Mouse (Mus musculus) kidney, adult 2 months (tissue): ENCODE measurements at regions not wholly inside any gene's neighbourhood (a gene's known extent, or its start where the extent isn't known, plus 50 kb on each side); places are given as distances from the start of the nearest gene placed in this dataset.

Experiments
- DNase-seq: peaks from one replicate; pipeline ENCODE4 v3.0.0; 2021
- H3K27ac ChIP-seq: fragments of 200-500 bp; 2 replicates; pipeline ENCODE4 v1.5.1; 2012; ENCODE audit warnings: low read depth, low read length, control low read depth, inconsistent platforms; ENCODE audit not compliant: insufficient read depth
- H3K27me3 ChIP-seq: fragments of 200-500 bp; replicated peaks from 2 replicates; pipeline ENCODE4 v1.6.1; 2012; ENCODE audit warnings: mild to moderate bottlenecking, moderate library complexity, low read length, inconsistent platforms; ENCODE audit not compliant: control insufficient read depth, insufficient read depth
- H3K36me3 ChIP-seq: fragments of 200-500 bp; 2 replicates; pipeline ENCODE4 v1.6.1; 2012; ENCODE audit warnings: mild to moderate bottlenecking, moderate library complexity, low read length, inconsistent platforms; ENCODE audit not compliant: control insufficient read depth, insufficient read depth
- H3K4me1 ChIP-seq: fragments of 200-500 bp; 2 replicates; pipeline ENCODE4 v1.6.1; 2011; ENCODE audit warnings: low read length; ENCODE audit not compliant: control insufficient read depth, insufficient read depth
- H3K4me3 ChIP-seq: fragments of 200-500 bp; 2 replicates; pipeline ENCODE4 v1.5.1; 2011; ENCODE audit warnings: mild to moderate bottlenecking, low read depth, low read length, control low read depth; ENCODE audit not compliant: insufficient read depth
- CTCF ChIP-seq: fragments of 200-500 bp; conservative IDR thresholded peaks from 2 replicates; pipeline ENCODE4 v1.5.1; 2011; ENCODE audit warnings: low read depth, mild to moderate bottlenecking, control low read depth, low read length, moderate library complexity, mixed read lengths; ENCODE audit not compliant: insufficient read depth, insufficient read length
- POLR2A ChIP-seq: fragments of 200-500 bp; IDR thresholded peaks from one replicate; pipeline ENCODE4 v1.6.1; 2011; ENCODE audit warnings: low read depth, low read length, control low read depth
- WGBS: fragments of 180-500 bp; shearing (Covaris S2); methylation state at CpG from one replicate; pipeline ENCODE4 v1.1.7; 2018; 5-methylcytosine and 5-hydroxymethylcytosine counted together

- Histone ChIP-seq H3K27me3 (no peaks in the 10 kb centered on the region), H3K4me3 (no peak overlapping the region), H3K36me3 (no peaks in the 10 kb centered on the region), H3K4me1 (no peaks in the 10 kb centered on the region), H3K27ac (no peak overlapping the region)
- WGBS, result 93% methylated on average over 5 of the region's 5 CpGs
- TF ChIP-seq CTCF (no peak), POLR2A (no peak)
- DNase-seq, result no peak
Measured at GRCm38 (mm10) chr8:115565768-115566167, 141.8 kb downstream of the Maf start.

DNA sequence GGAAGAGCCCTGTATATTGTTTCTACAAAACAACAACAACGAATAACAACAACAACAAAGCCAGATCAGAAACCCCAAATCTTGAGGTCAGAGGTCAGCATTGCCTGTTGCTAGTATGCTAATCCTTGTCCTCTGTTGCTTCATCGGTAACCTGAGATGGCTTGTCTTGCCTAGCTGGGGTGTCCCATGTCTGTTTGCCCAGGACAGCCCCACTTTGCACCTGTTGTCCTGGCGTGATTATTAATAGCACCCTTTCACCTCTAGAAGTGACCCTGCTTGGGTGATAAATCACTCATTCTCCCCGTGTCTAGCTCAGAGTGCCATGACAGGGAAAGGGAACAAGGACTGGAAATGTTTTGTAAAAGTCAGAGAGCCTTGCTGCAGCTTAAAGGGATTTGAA, 145.2 kb downstream of the Maf start:
- Histone ChIP-seq H3K36me3 (no peaks in the 10 kb centered on the region), H3K27me3 (no peaks in the 10 kb centered on the region), H3K27ac (no peak overlapping the region), H3K4me3 (no peak overlapping the region), H3K4me1 (no peaks in the 10 kb centered on the region)
- no peak for DNase-seq
- WGBS, result 52% methylated on average over 4 of the region's 4 CpGs
- TF ChIP-seq POLR2A (no peak), CTCF (no peak)

DNA sequence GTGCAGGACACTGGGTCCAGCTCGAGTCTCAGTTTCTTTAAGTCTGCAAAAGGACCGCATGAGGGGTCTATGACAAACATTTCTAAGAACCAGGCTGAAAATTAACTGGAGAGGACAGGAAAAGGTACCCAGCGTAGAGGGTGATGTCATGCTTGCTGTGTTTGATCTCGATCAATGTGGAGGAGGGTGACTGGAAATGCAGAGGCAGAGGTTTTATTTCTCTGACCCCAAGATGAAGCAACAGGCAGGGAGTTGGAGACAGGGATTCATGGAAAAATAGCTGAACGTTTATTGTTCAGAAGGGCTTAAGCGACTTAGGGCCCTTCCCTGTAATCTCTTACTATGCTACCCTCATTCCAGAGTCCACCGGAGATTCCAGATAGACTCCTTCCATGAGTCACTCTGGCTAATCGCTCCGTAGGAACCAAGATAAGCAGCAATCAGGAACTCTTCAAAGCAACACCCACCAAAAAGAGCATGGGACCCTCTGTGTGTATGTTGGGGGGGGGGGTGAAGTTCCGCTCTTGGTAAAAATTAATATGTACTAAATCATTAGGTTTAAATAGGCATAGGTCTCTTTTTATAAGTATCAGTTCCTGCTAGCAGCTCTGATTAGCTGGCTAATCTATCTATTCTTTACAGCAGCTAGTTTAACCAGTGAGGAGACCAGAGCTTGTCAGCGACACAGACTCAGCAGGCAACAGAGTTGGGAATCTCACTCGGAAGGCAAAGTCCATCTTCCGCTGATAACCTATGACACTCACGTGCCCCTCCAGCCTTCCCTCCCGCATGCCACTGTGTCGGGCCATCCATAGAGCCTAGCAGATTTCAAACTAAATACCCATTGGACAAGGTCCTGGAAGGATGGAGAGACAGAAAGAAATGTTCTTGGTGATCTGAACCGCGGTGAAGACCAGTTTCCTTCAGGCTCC, 146.3 kb downstream of the Maf start:
- no peak for DNase-seq
- Histone ChIP-seq H3K4me3 (no peak overlapping the region), H3K27me3 (no peaks in the 10 kb centered on the region), H3K36me3 (no peaks in the 10 kb centered on the region), H3K4me1 (no peaks in the 10 kb centered on the region), H3K27ac (no peak overlapping the region)
- 74% methylated on average over 18 of the region's 18 CpGs for WGBS
- TF ChIP-seq POLR2A, result no peak
- no peak for TF ChIP-seq CTCF

- peak; percentile 4 for DNase-seq
Measured at GRCm38 (mm10) chr8:115555452-115555851, 152.1 kb downstream of the Maf start.

DNA sequence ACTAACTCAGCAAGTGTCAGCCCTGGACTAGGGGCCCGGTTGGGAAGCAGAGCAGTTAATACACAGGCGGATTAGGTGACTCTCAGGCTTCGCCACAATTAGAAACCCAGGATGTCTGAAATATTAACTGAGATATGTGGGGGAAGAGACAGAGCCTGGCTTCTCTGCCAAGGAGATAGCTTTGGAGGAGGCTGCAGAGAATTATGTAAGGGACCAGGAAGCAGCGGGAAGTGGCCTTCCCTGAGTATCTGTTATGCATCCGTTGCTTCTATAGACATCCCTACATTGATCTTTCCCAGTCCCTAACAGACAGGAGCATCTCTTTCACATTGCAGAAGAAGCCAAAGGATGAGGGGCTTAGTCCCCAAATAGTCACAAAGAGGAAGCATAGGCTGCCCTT, 153.4 kb downstream of the Maf start:
- 92% methylated on average over 5 of the region's 5 CpGs for WGBS
- H3K27ac ChIP-seq, result no peak overlapping the region
- no peak for TF ChIP-seq CTCF
- no peak for TF ChIP-seq POLR2A
- H3K4me1 ChIP-seq, result no peaks in the 10 kb centered on the region
- DNase-seq, result no peak
- no peak overlapping the region for H3K4me3 ChIP-seq
- no peaks in the 10 kb centered on the region for H3K27me3 ChIP-seq
- no peaks in the 10 kb centered on the region for H3K36me3 ChIP-seq

More at GRCm38 (mm10) chr8:115555452-115555851, 152.1 kb downstream of the Maf start:
- no peak overlapping the region for H3K27ac ChIP-seq
- H3K4me3 ChIP-seq, result no peak overlapping the region
- H3K4me1 ChIP-seq, result no peaks in the 10 kb centered on the region
- H3K27me3 ChIP-seq, result no peaks in the 10 kb centered on the region
- WGBS, result 72% methylated on average over 5 of the region's 5 CpGs
- H3K36me3 ChIP-seq, result no peaks in the 10 kb centered on the region
- TF ChIP-seq CTCF (no peak), POLR2A (no peak)

DNA sequence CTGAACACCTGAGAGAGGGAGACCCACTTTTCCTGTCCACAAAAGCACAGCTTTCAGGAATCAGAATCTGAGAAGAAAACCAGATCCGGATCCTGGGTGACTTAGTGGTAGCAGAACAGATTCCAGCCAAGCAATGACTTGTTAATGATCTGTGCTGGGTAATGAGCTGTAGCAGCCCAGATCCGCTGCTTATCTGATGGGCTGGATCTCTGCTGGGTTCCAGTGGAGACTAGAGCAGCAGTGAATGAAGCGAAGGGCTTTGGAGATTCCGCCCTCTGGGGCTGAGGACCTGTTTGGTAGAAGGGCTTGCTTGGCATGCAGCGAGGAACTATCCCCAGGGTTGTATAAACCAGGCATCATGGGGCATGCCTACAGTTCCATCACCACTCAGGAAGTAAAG, 156.3 kb downstream of the Maf start:
- WGBS, result 63% methylated on average over 5 of the region's 5 CpGs
- H3K36me3 ChIP-seq, result no peaks in the 10 kb centered on the region
- peak; percentile 27 for DNase-seq
- no peak overlapping the region for H3K4me3 ChIP-seq
- no peak for TF ChIP-seq POLR2A
- no peak for TF ChIP-seq CTCF
- H3K27me3 ChIP-seq, result no peaks in the 10 kb centered on the region
- H3K27ac ChIP-seq, result no peak overlapping the region
- no peaks in the 10 kb centered on the region for H3K4me1 ChIP-seq

- H3K4me3 ChIP-seq, result no peak overlapping the region
- no peaks in the 10 kb centered on the region for H3K4me1 ChIP-seq
- WGBS, result 92% methylated on average over 1 of the region's 1 CpGs
- no peak for TF ChIP-seq POLR2A
- no peak for TF ChIP-seq CTCF
- no peak for DNase-seq
- no peaks in the 10 kb centered on the region for H3K27me3 ChIP-seq
- H3K36me3 ChIP-seq, result no peaks in the 10 kb centered on the region
- no peak overlapping the region for H3K27ac ChIP-seq
Measured at GRCm38 (mm10) chr8:115549112-115549511, 158.5 kb downstream of the Maf start.
